Mouse (Mus musculus): Measurements from ENCODE around the gene 1110025L11Rik. TPM values are rescaled to one million over a fixed set of nuclear protein-coding genes. Genes with fewer than 3 reads are reported as not detected.
"Not testable (repeated sequence)": the region's sequence is repeated elsewhere in the genome, so short reads cannot be mapped to it uniquely, and the experiment has no call there.

1110025L11Rik gene
- polyA plus RNA-seq (2012; rRNA removed), result not detected in 2 replicates

DNA sequence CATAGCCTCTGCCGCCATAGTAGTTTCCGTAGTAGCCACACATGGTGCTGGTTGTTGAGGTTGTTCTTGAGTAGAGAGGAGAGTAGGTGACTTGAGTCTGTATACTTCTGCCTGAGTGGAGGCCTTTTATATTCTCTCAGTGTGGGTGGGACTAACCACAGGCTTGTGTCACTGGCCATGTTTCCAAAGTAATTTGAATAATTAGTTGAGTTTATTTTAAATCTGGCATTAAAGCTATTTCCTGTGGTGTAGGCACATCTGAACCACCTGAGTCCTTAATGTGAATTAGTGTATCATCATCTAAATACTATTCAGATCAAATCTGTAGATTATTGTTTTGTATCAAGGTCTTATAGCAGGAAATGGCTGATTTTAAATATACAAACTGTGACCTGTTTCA, at the start of gene 1110025L11Rik:
Gene 1110025L11Rik (minus strand): TSS at position 101 of the 400 bp plus-strand sequence.
- H3K27ac ChIP-seq (ENCODE audit: insufficient read depth, low read length); H3K4me1 ChIP-seq (ENCODE audit: control insufficient read depth, insufficient read depth, low read length); H3K4me3 ChIP-seq (ENCODE audit: insufficient read depth, low read length): not testable (repeated sequence)

DNA sequence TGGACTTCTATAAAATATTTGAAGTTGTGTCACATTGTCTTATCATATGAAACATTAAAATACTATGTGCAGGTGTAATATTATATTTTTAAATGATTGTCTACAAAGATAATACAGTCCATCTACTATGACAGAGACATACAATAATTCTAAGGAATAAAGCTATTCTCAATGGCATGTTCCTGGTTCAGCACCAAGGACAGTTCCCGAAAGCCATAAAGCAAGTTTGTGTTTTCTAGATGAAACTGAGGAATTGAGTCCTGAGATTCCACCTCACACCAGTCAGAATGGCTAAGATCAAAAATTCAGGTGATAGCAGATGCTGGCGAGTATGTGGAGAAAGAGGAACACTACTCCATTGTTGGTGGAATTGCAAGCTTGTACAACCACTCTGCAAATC, 7.2 kb upstream of the 1110025L11Rik start:
- not testable (repeated sequence) for H3K4me1 ChIP-seq (ENCODE audit: control insufficient read depth, insufficient read depth, low read length); H3K27ac ChIP-seq (ENCODE audit: insufficient read depth, low read length); H3K4me3 ChIP-seq (ENCODE audit: insufficient read depth, low read length)

DNA sequence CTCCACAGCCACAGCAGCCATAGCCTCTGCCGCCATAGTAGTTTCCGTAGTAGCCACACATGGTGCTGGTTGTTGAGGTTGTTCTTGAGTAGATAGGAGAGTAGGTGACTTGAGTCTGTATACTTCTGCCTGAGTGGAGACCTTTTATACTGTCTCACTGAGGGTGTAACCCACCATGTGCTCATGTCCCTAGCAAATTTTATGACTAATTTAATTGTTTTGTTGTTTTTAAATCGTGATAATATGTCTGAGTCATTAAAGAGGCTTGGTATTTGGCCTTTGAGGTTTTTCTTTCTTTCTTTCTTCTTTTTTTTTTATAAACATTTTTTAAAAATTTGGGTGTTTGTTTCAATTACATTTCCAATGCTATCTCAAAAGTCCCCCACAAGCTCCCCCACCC, 16.0 kb downstream of the 1110025L11Rik start, which contains the start of gene Krtap6-5:
Gene Krtap6-5 (minus strand): TSS at position 101 of the 400 bp plus-strand sequence.
- no peak within 1 kb of the TSS for H3K27ac ChIP-seq (ENCODE audit: insufficient read depth, low read length)
- H3K4me3 ChIP-seq (ENCODE audit: insufficient read depth, low read length), result no peak within 1 kb of the TSS
- no peaks in the 10 kb centered on the region for H3K4me1 ChIP-seq (ENCODE audit: control insufficient read depth, insufficient read depth, low read length)
- no peak for TF ChIP-seq CTCF (IDR thresholded peaks at IDR 0.05; ENCODE audit: extremely low read depth, insufficient read depth, low read length)
- no peak for TF ChIP-seq POLR2A (IDR thresholded peaks at IDR 0.05; ENCODE audit: extremely low read depth, insufficient read depth, low read length)

DNA sequence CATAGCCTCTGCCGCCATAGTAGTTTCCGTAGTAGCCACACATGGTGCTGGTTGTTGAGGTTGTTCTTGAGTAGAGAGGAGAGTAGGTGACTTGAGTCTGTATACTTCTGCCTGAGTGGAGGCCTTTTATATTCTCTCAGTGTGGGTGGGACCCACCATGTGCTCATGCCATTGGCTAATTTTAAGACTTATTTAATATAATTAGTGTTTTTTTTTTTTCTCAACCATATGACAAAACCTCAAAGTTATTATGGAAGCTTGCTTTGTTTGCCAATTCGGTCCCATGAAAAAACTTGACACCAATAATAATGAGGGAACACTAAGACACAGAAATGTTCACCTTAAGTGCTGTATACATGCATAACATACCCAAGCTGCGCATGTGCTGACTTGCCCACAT, 22.4 kb downstream of the 1110025L11Rik start, which contains the start of gene Gm10228:
Gene Gm10228 (minus strand): TSS at position 101 of the 400 bp plus-strand sequence.
- not testable (repeated sequence) for H3K4me3 ChIP-seq (ENCODE audit: insufficient read depth, low read length); H3K27ac ChIP-seq (ENCODE audit: insufficient read depth, low read length); H3K4me1 ChIP-seq (ENCODE audit: control insufficient read depth, insufficient read depth, low read length)

DNA sequence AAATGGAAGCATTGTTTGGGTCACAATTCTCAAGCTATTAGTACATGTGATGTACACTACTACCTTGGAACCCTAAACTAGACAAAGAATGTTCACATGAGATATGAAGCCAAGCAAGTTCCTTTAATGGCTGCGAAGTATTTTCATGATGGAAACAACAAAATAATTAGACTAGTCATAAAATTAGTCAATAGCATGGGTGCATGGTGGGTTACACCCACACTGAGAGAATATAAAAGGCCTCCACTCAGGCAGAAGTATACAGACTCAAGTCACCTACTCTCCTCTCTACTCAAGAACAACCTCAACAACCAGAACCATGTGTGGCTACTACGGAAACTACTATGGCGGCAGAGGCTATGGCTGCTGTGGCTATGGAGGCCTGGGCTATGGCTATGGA, 32.4 kb downstream of the 1110025L11Rik start, which contains the start of gene Krtap6-1:
Gene Krtap6-1 (plus strand): TSS at position 301 of the 400 bp plus-strand sequence.
- not testable (repeated sequence) for H3K4me1 ChIP-seq (ENCODE audit: control insufficient read depth, insufficient read depth, low read length); H3K4me3 ChIP-seq (ENCODE audit: insufficient read depth, low read length); H3K27ac ChIP-seq (ENCODE audit: insufficient read depth, low read length)

DNA sequence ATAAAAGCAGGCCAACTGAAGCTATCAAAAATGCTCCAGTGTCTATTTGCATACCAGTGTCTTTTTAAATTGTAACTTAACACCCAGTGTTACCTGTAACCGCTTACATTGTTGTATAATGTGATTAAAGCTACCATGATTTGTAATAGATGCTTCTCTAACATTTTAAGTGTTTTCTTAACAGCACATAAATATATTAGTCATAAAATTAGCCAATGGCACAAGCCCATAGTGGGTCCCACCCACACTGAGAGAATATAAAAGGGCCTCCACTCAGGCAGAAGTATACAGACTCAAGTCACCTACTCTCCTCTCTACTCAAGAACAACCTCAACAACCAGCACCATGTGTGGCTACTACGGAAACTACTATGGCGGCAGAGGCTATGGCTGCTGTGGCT, 48.8 kb downstream of the 1110025L11Rik start, which contains the start of gene Gm10229:
Gene Gm10229 (plus strand): TSS at position 301 of the 400 bp plus-strand sequence.
- H3K4me3 ChIP-seq (ENCODE audit: insufficient read depth, low read length); H3K27ac ChIP-seq (ENCODE audit: insufficient read depth, low read length); H3K4me1 ChIP-seq (ENCODE audit: control insufficient read depth, insufficient read depth, low read length): not testable (repeated sequence)

DNA sequence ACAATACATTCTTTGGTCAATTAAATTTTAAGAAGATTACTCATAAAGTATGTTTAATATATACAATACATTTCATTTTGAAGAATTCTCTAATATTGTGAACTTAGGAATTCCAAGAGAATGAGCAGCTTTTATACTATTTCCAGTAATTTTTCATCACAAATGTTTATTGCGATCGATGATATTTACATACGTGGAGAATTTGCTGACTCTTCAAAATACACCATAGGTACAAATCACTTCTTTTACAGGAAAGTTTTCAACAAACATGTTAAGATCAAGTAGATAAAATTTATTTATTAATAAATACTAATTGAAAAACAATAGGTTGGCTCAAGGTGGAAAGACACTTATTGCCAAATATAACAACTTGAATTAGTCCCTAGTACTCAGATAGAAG, 49.8 kb downstream of the 1110025L11Rik start:
- Histone ChIP-seq H3K4me3 (ENCODE audit: insufficient read depth, low read length) (no peak overlapping the region), H3K27ac (ENCODE audit: insufficient read depth, low read length) (no peak overlapping the region), H3K4me1 (ENCODE audit: control insufficient read depth, insufficient read depth, low read length) (no peaks in the 10 kb centered on the region)
- TF ChIP-seq CTCF (IDR thresholded peaks at IDR 0.05; ENCODE audit: extremely low read depth, insufficient read depth, low read length), result no peak
- TF ChIP-seq POLR2A (IDR thresholded peaks at IDR 0.05; ENCODE audit: extremely low read depth, insufficient read depth, low read length), result no peak

Other genes starting within 250 kb of the 1110025L11Rik start
- gene Krtap15, start 243.8 kb downstream of the 1110025L11Rik start, polyA plus RNA-seq (2012; rRNA removed), result not detected in 2 replicates
- gene Krtap14, start 237.9 kb downstream of the 1110025L11Rik start, polyA plus RNA-seq (2012; rRNA removed), result not detected in 2 replicates
- gene Krtap19-1, start 194.6 kb downstream of the 1110025L11Rik start, polyA plus RNA-seq (2012; rRNA removed), result not detected in 2 replicates
- gene Krtap19-2, start 189.7 kb downstream of the 1110025L11Rik start, polyA plus RNA-seq (2012; rRNA removed), result not detected in 2 replicates
- gene Krtap19-3, start 186.0 kb downstream of the 1110025L11Rik start, polyA plus RNA-seq (2012; rRNA removed), result not detected in 2 replicates
- gene Krtap19-4, start 178.9 kb downstream of the 1110025L11Rik start, polyA plus RNA-seq (2012; rRNA removed), result not detected in 2 replicates
- not detected in 2 replicates for gene Krtap19-5, start 167.5 kb downstream of the 1110025L11Rik start, polyA plus RNA-seq (2012; rRNA removed)
- not detected in 2 replicates for gene Krtap19-9b, start 131.7 kb downstream of the 1110025L11Rik start, polyA plus RNA-seq (2012; rRNA removed)
- gene Krtap16-3, start 101.1 kb downstream of the 1110025L11Rik start, polyA plus RNA-seq (2012; rRNA removed), result not detected in 2 replicates
- not detected in 2 replicates for gene Krtap22-2, start 53.2 kb downstream of the 1110025L11Rik start, polyA plus RNA-seq (2012; rRNA removed)
- not detected in 2 replicates for gene Gm10229, start 48.7 kb downstream of the 1110025L11Rik start, polyA plus RNA-seq (2012; rRNA removed)
- gene Krtap6-1, start 32.3 kb downstream of the 1110025L11Rik start, polyA plus RNA-seq (2012; rRNA removed), result not detected in 2 replicates
- gene Gm10228, start 22.5 kb downstream of the 1110025L11Rik start, polyA plus RNA-seq (2012; rRNA removed), result not detected in 2 replicates
- not detected in 2 replicates for gene Krtap6-5, start 16.1 kb downstream of the 1110025L11Rik start, polyA plus RNA-seq (2012; rRNA removed)
- gene Krtap6-3, start 20.0 kb upstream of the 1110025L11Rik start, polyA plus RNA-seq (2012; rRNA removed), result not detected in 2 replicates
- not detected in 2 replicates for gene Gm6358, start 76.8 kb upstream of the 1110025L11Rik start, polyA plus RNA-seq (2012; rRNA removed)
- not detected in 2 replicates for gene Gm10061, start 87.1 kb upstream of the 1110025L11Rik start, polyA plus RNA-seq (2012; rRNA removed)
- not detected in 2 replicates for gene Gm9789, start 94.0 kb upstream of the 1110025L11Rik start, polyA plus RNA-seq (2012; rRNA removed)
- gene Gm7735, start 105.5 kb upstream of the 1110025L11Rik start, polyA plus RNA-seq (2012; rRNA removed), result not detected in 2 replicates
- gene 1110057P08Rik, start 110.7 kb upstream of the 1110025L11Rik start, polyA plus RNA-seq (2012; rRNA removed), result not detected in 2 replicates
- not detected in 2 replicates for gene Krtap20-2, start 141.9 kb upstream of the 1110025L11Rik start, polyA plus RNA-seq (2012; rRNA removed)

Data from cortical plate, adult 2 months (tissue).